8 mouse cellular contexts compared by ENCODE assay signal in the genomic region with DNA sequence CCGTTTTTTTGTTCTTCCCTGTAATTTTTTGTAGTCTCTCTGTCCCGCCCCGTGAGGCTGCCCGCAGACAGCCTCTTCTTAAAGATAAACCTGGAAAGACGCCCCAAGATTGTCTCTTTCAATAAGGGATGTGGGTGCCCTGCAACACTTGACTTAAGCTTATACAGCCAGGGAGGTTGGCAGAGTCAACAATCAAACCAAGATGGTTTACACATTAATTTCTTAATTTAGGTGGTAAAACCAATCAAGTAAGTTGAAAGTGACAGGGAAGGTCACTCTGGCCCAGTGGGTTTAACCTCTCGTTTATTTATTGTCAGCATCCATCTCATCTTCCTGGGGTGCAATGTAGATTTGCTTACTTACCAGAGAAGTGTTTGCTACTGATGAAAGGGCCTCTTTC. TPM values are rescaled to one million over a fixed set of nuclear protein-coding genes. Genes with fewer than 3 reads are reported as not detected.
DNase-seq lines count a peak whose midpoint lies in the region; ATAC-seq lines count a peak whose summit lies in the region.
"Had no signal": no experiment of that assay in that cellular context is flagged by ENCODE, and none has a peak within 500 bp of the region (broad histone marks: within the 10 kb centered on the region; RNA-seq: fewer than 3 reads in every experiment).

No protein-coding gene starts in this region.

- H3K4me1 ChIP-seq in neural tube, embryonic 11.5 days (ENCODE audit: control insufficient read depth, insufficient read depth, low read length), result peaks cover 12% of the 10 kb centered on the region
- H3K4me1 ChIP-seq in embryonic facial prominence, embryonic 15.5 days, result peaks cover 14% of the 10 kb centered on the region
- peaks cover 6% of the 10 kb centered on the region for H3K4me1 ChIP-seq in limb, embryonic 11.5 days (ENCODE audit: control insufficient read depth, insufficient read depth, low read length)
- H3K4me1 ChIP-seq in stomach, embryonic 15.5 days, result peaks cover 16% of the 10 kb centered on the region; the same call in 1 of the 2 replicates

- ATAC-seq in neural tube, embryonic 11.5 days (ENCODE audit: insufficient read depth, low FRiP score, low TSS enrichment), result no peak
- no peak for ATAC-seq in embryonic facial prominence, embryonic 15.5 days (ENCODE audit: insufficient number of reproducible peaks, low FRiP score, low TSS enrichment, low read depth)
- no peak for ATAC-seq in limb, embryonic 11.5 days (ENCODE audit: insufficient number of reproducible peaks, low FRiP score, low TSS enrichment, low read depth)
- ATAC-seq in stomach, embryonic 15.5 days (ENCODE audit: insufficient read depth, low FRiP score, low read depth), result no peak
- no peak for ATAC-seq in frontal cortex, adult (ENCODE audit: low TSS enrichment)

- H3K9ac ChIP-seq in neural tube, embryonic 11.5 days (ENCODE audit: low read length), result peak overlapping the region; percentile 76
- peak overlapping the region; percentile 59 for H3K9ac ChIP-seq in embryonic facial prominence, embryonic 15.5 days
- peak overlapping the region; percentile 57 for H3K9ac ChIP-seq in limb, embryonic 11.5 days (ENCODE audit: low read length)
- peak overlapping the region; percentile 68 for H3K9ac ChIP-seq in stomach, embryonic 15.5 days

- H3K4me3 ChIP-seq in neural tube, embryonic 11.5 days (ENCODE audit: low read depth, low read length), result peak overlapping the region; percentile 88
- peak overlapping the region; percentile 84 for H3K4me3 ChIP-seq in embryonic facial prominence, embryonic 15.5 days (replicated peaks)
- H3K4me3 ChIP-seq in limb, embryonic 11.5 days (ENCODE audit: low read depth, low read length), result peak overlapping the region; percentile 72
- peak overlapping the region; percentile 78 for H3K4me3 ChIP-seq in stomach, embryonic 15.5 days (replicated peaks)

- DNase-seq in neural tube, embryonic 11.5 days (ENCODE audit: low spot score), result no peak
- no peak for DNase-seq in neural tube, embryonic 10.5 days (ENCODE audit: extremely low spot score, low spot score)
- no peak for DNase-seq in limb, embryonic 11.5 days (ENCODE audit: low spot score)
- DNase-seq in left cerebral cortex, adult 18-20 months (ENCODE audit: low spot score in 2 of 2), result no peak

- no peak overlapping the region for H3K27ac ChIP-seq in neural tube, embryonic 11.5 days (ENCODE audit: low read depth, low read length)
- peak overlapping the region; percentile 13; the same call in 1 of the 2 replicates for H3K27ac ChIP-seq in embryonic facial prominence, embryonic 15.5 days (replicated peaks)
- no peak overlapping the region for H3K27ac ChIP-seq in limb, embryonic 11.5 days (replicated peaks; ENCODE audit: low read depth, low read length)
- H3K27ac ChIP-seq in stomach, embryonic 15.5 days, result 0 out of 2 replicates have a peak overlapping the region, but pooled peaks have one; percentile 98

- H3K36me3 ChIP-seq in neural tube, embryonic 11.5 days (ENCODE audit: control insufficient read depth, insufficient read depth, low read length), result peaks cover 2% of the 10 kb centered on the region; the same call in 1 of the 2 replicates
- H3K36me3 ChIP-seq in embryonic facial prominence, embryonic 15.5 days, result peaks cover 12% of the 10 kb centered on the region; the same call in 1 of the 2 replicates
- no peaks in the 10 kb centered on the region for H3K36me3 ChIP-seq in limb, embryonic 11.5 days (ENCODE audit: control insufficient read depth, insufficient read depth, low read length)
- 0 out of 2 replicates have a peak, but pooled peaks cover 5% of the 10 kb centered on the region for H3K36me3 ChIP-seq in stomach, embryonic 15.5 days

- no peaks in the 10 kb centered on the region for H3K9me3 ChIP-seq in neural tube, embryonic 11.5 days (ENCODE audit: control insufficient read depth, low read length)
- no peaks in the 10 kb centered on the region for H3K9me3 ChIP-seq in embryonic facial prominence, embryonic 15.5 days (replicated peaks)
- no peaks in the 10 kb centered on the region for H3K9me3 ChIP-seq in limb, embryonic 11.5 days (ENCODE audit: control insufficient read depth, low read length)
- H3K9me3 ChIP-seq in stomach, embryonic 15.5 days, result no peaks in the 10 kb centered on the region

- 4% methylated on average over 6 of the region's 6 CpGs for WGBS in neural tube, embryonic 11.5 days
- WGBS in embryonic facial prominence, embryonic 15.5 days, result 3% methylated on average over 6 of the region's 6 CpGs
- 5% methylated on average over 6 of the region's 6 CpGs for WGBS in limb, embryonic 11.5 days
- 2% methylated on average over 6 of the region's 6 CpGs for WGBS in stomach, embryonic 15.5 days

- H3K4me2 ChIP-seq in neural tube, embryonic 11.5 days (ENCODE audit: low read depth), result peak overlapping the region; percentile 93
- peak overlapping the region; percentile 69 for H3K4me2 ChIP-seq in embryonic facial prominence, embryonic 15.5 days (replicated peaks)
- peak overlapping the region; percentile 85 for H3K4me2 ChIP-seq in limb, embryonic 11.5 days (ENCODE audit: low read depth, severe bottlenecking)
- H3K4me2 ChIP-seq in stomach, embryonic 15.5 days, result peak overlapping the region; percentile 72

- H3K27me3 ChIP-seq in neural tube, embryonic 11.5 days (ENCODE audit: control insufficient read depth, insufficient read depth, low read length), result no peaks in the 10 kb centered on the region
- H3K27me3 ChIP-seq in embryonic facial prominence, embryonic 15.5 days, result no peaks in the 10 kb centered on the region
- H3K27me3 ChIP-seq in limb, embryonic 11.5 days (ENCODE audit: control insufficient read depth, insufficient read depth, low read length), result no peaks in the 10 kb centered on the region
- H3K27me3 ChIP-seq in stomach, embryonic 15.5 days (replicated peaks), result no peaks in the 10 kb centered on the region

RNA-seq across cellular contexts. Expression of a gene that starts 0.7 kb away (rescaled TPM):
- polyA plus RNA-seq in neural tube, embryonic 11.5 days (2014; fragmentation: Nextera tagmentation; extraction: Ambion mirVana), result 34.7 and 35.1 TPM in 2 replicates
- 44.8 and 52.4 TPM in 2 replicates for polyA plus RNA-seq in embryonic facial prominence, embryonic 15.5 days (2015; fragmentation: Nextera tagmentation; extraction: Ambion mirVana)
- 35.9 and 38.6 TPM in 2 replicates for polyA plus RNA-seq in limb, embryonic 11.5 days (2014; fragmentation: Nextera tagmentation; extraction: Ambion mirVana)
- polyA plus RNA-seq in stomach, embryonic 15.5 days (2015; fragmentation: Nextera tagmentation; extraction: Ambion mirVana), result 33.1 and 36.0 TPM in 2 replicates
- 10 to 100 TPM; 45.9 to 46.8 TPM for total RNA-seq in left cerebral cortex, adult 18-20 months (2021)

RNA-seq across cellular contexts. Expression of a gene that starts 0.7 kb away (rescaled TPM):
- 32.7 and 36.5 TPM in 2 replicates for polyA plus RNA-seq in neural tube, embryonic 11.5 days (2014; fragmentation: Nextera tagmentation; extraction: Ambion mirVana)
- polyA plus RNA-seq in embryonic facial prominence, embryonic 15.5 days (2015; fragmentation: Nextera tagmentation; extraction: Ambion mirVana), result 29.4 and 29.7 TPM in 2 replicates
- polyA plus RNA-seq in limb, embryonic 11.5 days (2014; fragmentation: Nextera tagmentation; extraction: Ambion mirVana), result 26.9 and 28.7 TPM in 2 replicates
- 19.2 and 20.3 TPM in 2 replicates for polyA plus RNA-seq in stomach, embryonic 15.5 days (2015; fragmentation: Nextera tagmentation; extraction: Ambion mirVana)
- 10 to 100 TPM; 41.3 to 43.8 TPM for total RNA-seq in left cerebral cortex, adult 18-20 months (2021)

RNA-seq across cellular contexts. Expression of a gene that starts 34.7 kb away (rescaled TPM):
- polyA plus RNA-seq in neural tube, embryonic 11.5 days (2014; fragmentation: Nextera tagmentation; extraction: Ambion mirVana), result 0.57 and 0.61 TPM in 2 replicates
- 4.4 and 6.1 TPM in 2 replicates for polyA plus RNA-seq in embryonic facial prominence, embryonic 15.5 days (2015; fragmentation: Nextera tagmentation; extraction: Ambion mirVana)
- polyA plus RNA-seq in limb, embryonic 11.5 days (2014; fragmentation: Nextera tagmentation; extraction: Ambion mirVana), result not detected in 2 replicates
- polyA plus RNA-seq in stomach, embryonic 15.5 days (2015; fragmentation: Nextera tagmentation; extraction: Ambion mirVana), result 0.62 and 0.88 TPM in 2 replicates
- 1 to 10 TPM; 1.0 to 1.6 TPM for total RNA-seq in left cerebral cortex, adult 18-20 months (2021)
- total RNA-seq: hematopoietic stem cell, adult 5-6 weeks had no signal

RNA-seq across cellular contexts. Expression of a gene that starts 49.9 kb away (rescaled TPM):
- polyA plus RNA-seq in neural tube, embryonic 11.5 days (2014; fragmentation: Nextera tagmentation; extraction: Ambion mirVana), result 191 TPM in 2 replicates
- 153 and 154 TPM in 2 replicates for polyA plus RNA-seq in embryonic facial prominence, embryonic 15.5 days (2015; fragmentation: Nextera tagmentation; extraction: Ambion mirVana)
- 196 and 199 TPM in 2 replicates for polyA plus RNA-seq in limb, embryonic 11.5 days (2014; fragmentation: Nextera tagmentation; extraction: Ambion mirVana)
- 156 and 173 TPM in 2 replicates for polyA plus RNA-seq in stomach, embryonic 15.5 days (2015; fragmentation: Nextera tagmentation; extraction: Ambion mirVana)
- total RNA-seq in left cerebral cortex, adult 18-20 months (2021), result 10 to 100 TPM; 50.1 to 59.3 TPM

Comparison
In these comparisons a context has a peak if more than half of its experiments do, and no peak if none do; other contexts are left out.
1. H3K27ac ChIP-seq: peak in embryonic facial prominence, embryonic 15.5 days (single experiment) and stomach, embryonic 15.5 days (single experiment); none in neural tube, embryonic 11.5 days (single experiment) and limb, embryonic 11.5 days (single experiment).
2. Peak in every context shown above with its lines, with median percentiles within 50 percentile points of each other: H3K4me2 ChIP-seq, H3K4me3 ChIP-seq and H3K9ac ChIP-seq.